Mouse (Mus musculus) ES-Bruce4 (cell line): ENCODE measurements around the gene Slc17a1. TPM values are rescaled to one million over a fixed set of nuclear protein-coding genes. Genes with fewer than 3 reads are reported as not detected.
A peak's percentile ranks its signal among the peaks of the same experiment; 100 is the strongest.

Experiments used
- H3K27ac ChIP-seq: 2 replicates; pipeline ENCODE4 v1.5.1; 2012; ENCODE audit warnings: low read length, inconsistent platforms; ENCODE audit not compliant: insufficient read depth
- H3K27me3 ChIP-seq: 2 replicates; pipeline ENCODE4 v1.6.1; 2012; ENCODE audit warnings: mild to moderate bottlenecking, low read length, inconsistent platforms; ENCODE audit not compliant: control insufficient read depth, poor library complexity, insufficient read depth, severe bottlenecking
- H3K36me3 ChIP-seq: 2 replicates; pipeline ENCODE4 v1.6.1; 2012; ENCODE audit warnings: inconsistent platforms, mild to moderate bottlenecking, low read length, moderate library complexity; ENCODE audit not compliant: control insufficient read depth, poor library complexity, insufficient read depth, severe bottlenecking
- H3K4me1 ChIP-seq: one replicate; pipeline ENCODE4 v1.8.1; 2011; ENCODE audit warnings: low read length; ENCODE audit not compliant: control insufficient read depth, insufficient read depth
- H3K4me3 ChIP-seq: 2 replicates; pipeline ENCODE4 v1.5.1; 2011; ENCODE audit warnings: low read depth, mild to moderate bottlenecking, low read length
- H3K9ac ChIP-seq: 2 replicates; pipeline ENCODE4 v1.6.1; 2012; ENCODE audit warnings: low read depth, mild to moderate bottlenecking, inconsistent platforms; ENCODE audit not compliant: poor library complexity, severe bottlenecking
- H3K9me3 ChIP-seq: replicated peaks from 2 replicates; pipeline ENCODE4 v1.6.1; 2012; ENCODE audit warnings: mild to moderate bottlenecking, low read length, inconsistent platforms; ENCODE audit not compliant: control insufficient read depth, poor library complexity, insufficient read depth, severe bottlenecking
- CTCF ChIP-seq: IDR thresholded peaks from one replicate; pipeline ENCODE4 v1.8.1; 2011; ENCODE audit warnings: low read depth, low read length
- EP300 ChIP-seq: IDR thresholded peaks from 2 replicates; pipeline ENCODE4 v1.6.1; 2011; ENCODE audit warnings: low read depth, low read length; ENCODE audit not compliant: insufficient read depth
- POLR2A ChIP-seq: IDR thresholded peaks from one replicate; pipeline ENCODE4 v1.8.1; 2011; ENCODE audit warnings: low read length; ENCODE audit not compliant: insufficient read depth
- polyA plus RNA-seq: library from polyadenylated mRNA; stranded (reverse); fragments of >200 nt; gene quantifications from 2 replicates; pipeline ENCODE4 v1.2.4, GENCODE M21; 2011; ENCODE audit warnings: low read depth; ENCODE audit not compliant: missing spikeins, insufficient read depth, insufficient read length

Slc17a1 gene
- polyA plus RNA-seq, 1 experiment: not detected

- no peaks in the 10 kb centered on the region; the same call in 1 of the 2 replicates for H3K27me3 ChIP-seq
- H3K4me3 ChIP-seq: no peak overlapping the region
- TF ChIP-seq CTCF (no peak), EP300 (no peak), POLR2A (no peak)
- no peak overlapping the region for H3K27ac ChIP-seq
- no peak overlapping the region for H3K9ac ChIP-seq
- H3K4me1 ChIP-seq: no peaks in the 10 kb centered on the region
- H3K9me3 ChIP-seq: no peaks in the 10 kb centered on the region
- no peaks in the 10 kb centered on the region for H3K36me3 ChIP-seq
These were observed 11.6 kb downstream of the Slc17a1 start for GRCm38 (mm10) chr13:23879106-23879505.

DNA sequence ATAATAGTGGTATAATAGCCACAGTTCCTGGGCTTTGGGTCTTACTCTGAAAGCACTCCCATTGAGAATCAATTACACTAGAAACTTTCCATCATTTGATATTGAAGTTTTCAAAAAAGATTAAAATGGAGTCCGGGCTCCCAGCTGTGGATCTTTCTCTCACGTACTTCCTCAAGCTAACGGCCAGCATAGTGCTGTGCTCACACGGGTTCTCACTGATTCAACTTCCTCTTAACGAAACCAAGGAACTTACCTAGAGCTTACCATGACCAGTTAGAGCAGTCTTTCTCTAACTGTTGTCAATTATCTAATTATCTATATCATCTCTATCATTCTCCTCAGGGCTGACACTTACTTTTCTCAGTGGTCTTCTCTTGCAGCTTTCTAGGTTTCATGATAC lies 12.1 kb downstream of the Slc17a1 start:
- Histone ChIP-seq H3K4me3 (no peak overlapping the region), H3K36me3 (no peaks in the 10 kb centered on the region), H3K9me3 (no peaks in the 10 kb centered on the region), H3K9ac (no peak overlapping the region), H3K27ac (no peak overlapping the region), H3K27me3 (no peaks in the 10 kb centered on the region; the same call in 1 of the 2 replicates), H3K4me1 (no peaks in the 10 kb centered on the region)
- no peak for TF ChIP-seq EP300
- TF ChIP-seq POLR2A: no peak
- no peak for TF ChIP-seq CTCF

DNA sequence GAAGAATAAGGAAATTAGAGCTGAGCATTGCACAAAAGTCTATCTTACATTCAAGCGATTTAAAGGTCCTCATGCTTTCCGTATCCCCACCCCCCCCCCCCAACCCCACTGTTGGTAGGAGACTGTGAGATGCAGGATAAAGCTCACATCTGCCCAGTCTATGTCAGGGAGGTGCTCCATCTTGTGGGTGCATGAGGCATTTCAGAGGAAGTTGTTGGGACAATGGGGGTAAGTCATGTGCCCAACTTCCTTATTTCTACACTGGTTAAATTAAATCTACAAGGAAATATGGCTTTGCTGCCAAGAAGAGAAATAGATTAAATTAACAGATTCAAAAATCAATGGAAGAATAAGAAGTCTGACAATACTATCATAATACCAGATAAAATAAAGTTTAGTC lies 18.0 kb downstream of the Slc17a1 start:
- Histone ChIP-seq H3K9ac (no peak overlapping the region), H3K27ac (no peak overlapping the region), H3K4me1 (no peaks in the 10 kb centered on the region), H3K9me3 (no peaks in the 10 kb centered on the region), H3K4me3 (no peak overlapping the region), H3K27me3 (no peaks in the 10 kb centered on the region), H3K36me3 (no peaks in the 10 kb centered on the region)
- peak; percentile 1 for TF ChIP-seq CTCF
- no peak for TF ChIP-seq EP300

DNA sequence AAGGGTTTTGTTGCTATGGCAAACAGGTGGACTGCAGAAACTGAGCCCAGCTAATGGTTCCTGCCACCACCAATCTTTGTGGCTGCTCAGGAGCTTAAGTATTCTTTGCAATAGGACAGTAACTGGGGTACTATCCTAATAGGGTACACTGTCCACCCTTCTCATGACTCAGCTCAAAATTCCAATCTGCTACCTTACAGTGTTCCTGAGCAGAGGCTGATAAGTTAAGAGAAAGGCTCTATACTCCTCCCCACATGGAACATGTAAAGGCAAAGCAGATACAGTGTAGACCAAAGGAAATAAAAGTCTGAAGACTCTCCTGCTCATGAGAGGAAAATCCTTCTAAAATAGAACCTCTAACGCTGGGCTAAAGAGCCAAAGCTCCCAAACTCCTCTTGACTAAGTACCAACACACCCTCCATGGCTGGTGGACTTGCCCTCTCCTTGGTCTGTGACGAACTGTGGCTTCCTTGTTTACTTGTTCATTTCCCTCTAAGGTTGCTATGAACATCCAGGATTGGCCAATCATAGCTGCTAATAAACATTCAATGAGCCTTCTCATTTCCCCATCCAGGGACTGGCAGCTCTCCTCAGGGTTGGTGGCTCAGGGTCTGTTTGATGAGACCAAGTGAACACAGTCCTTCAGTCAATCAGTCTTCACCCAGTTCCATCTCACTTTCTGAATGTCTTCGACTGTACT lies 19.6 kb downstream of the Slc17a1 start:
- Histone ChIP-seq H3K27ac (no peak overlapping the region), H3K9me3 (no peaks in the 10 kb centered on the region), H3K9ac (no peak overlapping the region), H3K4me3 (no peak overlapping the region), H3K27me3 (no peaks in the 10 kb centered on the region), H3K36me3 (no peaks in the 10 kb centered on the region), H3K4me1 (no peaks in the 10 kb centered on the region)
- no peak for TF ChIP-seq POLR2A
- no peak for TF ChIP-seq CTCF
- no peak for TF ChIP-seq EP300

GRCm38 (mm10) chr13:23889011-23889605 lies 21.6 kb downstream of the Slc17a1 start:
- H3K27ac ChIP-seq: no peak overlapping the region
- no peaks in the 10 kb centered on the region for H3K9me3 ChIP-seq
- H3K9ac ChIP-seq: no peak overlapping the region
- H3K27me3 ChIP-seq: no peaks in the 10 kb centered on the region
- no peak for TF ChIP-seq CTCF
- TF ChIP-seq POLR2A: no peak
- TF ChIP-seq EP300: no peak
- H3K36me3 ChIP-seq: no peaks in the 10 kb centered on the region
- no peak overlapping the region for H3K4me3 ChIP-seq
- H3K4me1 ChIP-seq: no peaks in the 10 kb centered on the region

- TF ChIP-seq EP300 (no peak), POLR2A (no peak), CTCF (no peak)
- H3K27me3 ChIP-seq: no peaks in the 10 kb centered on the region
These were observed 25.2 kb downstream of the Slc17a1 start for GRCm38 (mm10) chr13:23892592-23893268.

More at GRCm38 (mm10) chr13:23892592-23893268, 25.2 kb downstream of the Slc17a1 start:
- Histone ChIP-seq H3K36me3 (no peaks in the 10 kb centered on the region), H3K9me3 (no peaks in the 10 kb centered on the region), H3K4me1 (no peaks in the 10 kb centered on the region), H3K9ac (no peak overlapping the region), H3K4me3 (no peak overlapping the region), H3K27ac (no peak overlapping the region)
